Mouse (Mus musculus): ENCODE results near the gene Kirrel.

Kirrel gene

GRCm38 (mm10) chr3:87174096-87174768 is at the start of gene Kirrel:
Gene Kirrel (minus strand): TSS chr3:87174747.
- peak; percentile 68 to 71 for DNase-seq

- no peak for DNase-seq
These were observed 49.1 kb upstream of the Kirrel start for GRCm38 (mm10) chr3:87223636-87224035.

GRCm38 (mm10) chr3:87222346-87222745 is 47.8 kb upstream of the Kirrel start:
- DNase-seq, result no peak

- no peak for DNase-seq
These were observed 40.6 kb upstream of the Kirrel start for GRCm38 (mm10) chr3:87215176-87215575.

- no peak for DNase-seq
These were observed 39.8 kb upstream of the Kirrel start for GRCm38 (mm10) chr3:87214221-87214864.

GRCm38 (mm10) chr3:87206336-87207075 is 32.0 kb upstream of the Kirrel start:
- DNase-seq, result no peak

GRCm38 (mm10) chr3:87196637-87197036 is 22.1 kb upstream of the Kirrel start:
- no peak for DNase-seq

DNA sequence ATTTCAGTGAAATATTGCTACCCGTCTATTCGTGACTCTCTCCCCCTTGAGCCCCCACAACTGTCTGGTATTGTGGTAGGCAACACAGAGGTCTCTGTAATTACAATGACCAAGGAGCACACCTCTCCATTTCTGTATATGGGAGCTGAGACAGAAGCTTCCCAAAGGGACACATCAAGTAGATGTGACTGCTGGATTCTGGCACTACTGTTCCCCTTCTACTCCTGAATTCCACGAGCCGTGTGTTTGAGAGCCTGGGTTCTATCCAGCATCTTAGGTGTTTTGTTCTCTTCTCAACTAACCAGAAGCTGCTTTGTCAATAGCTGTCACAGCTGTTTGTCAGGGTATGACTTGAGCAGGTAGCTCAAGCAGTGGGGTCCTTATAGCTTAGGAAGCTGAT is 20.5 kb upstream of the Kirrel start:
- no peak for DNase-seq

- no peak for DNase-seq
These were observed 20.0 kb upstream of the Kirrel start for GRCm38 (mm10) chr3:87194591-87194990.

DNA sequence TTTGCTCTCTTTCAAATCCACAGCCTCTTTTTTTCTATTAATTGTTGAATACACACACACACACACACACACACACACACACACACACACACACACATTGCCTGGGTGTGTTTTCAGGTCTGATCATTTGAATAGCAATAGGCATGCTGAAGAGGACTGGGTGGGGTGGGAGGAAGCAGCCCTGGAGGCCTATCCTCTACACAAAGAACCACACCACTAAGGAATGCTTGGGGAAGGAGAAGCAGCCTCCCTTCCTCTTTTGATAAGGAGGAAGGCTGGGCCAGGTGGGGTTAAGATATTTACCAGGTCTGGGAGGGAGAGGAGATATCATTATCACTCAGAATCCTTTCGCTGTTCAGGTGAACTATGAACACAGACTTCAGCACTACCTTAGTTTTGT is 19.2 kb upstream of the Kirrel start:
- DNase-seq, result no peak

GRCm38 (mm10) chr3:87193352-87193751 is 18.8 kb upstream of the Kirrel start:
- no peak for DNase-seq

DNA sequence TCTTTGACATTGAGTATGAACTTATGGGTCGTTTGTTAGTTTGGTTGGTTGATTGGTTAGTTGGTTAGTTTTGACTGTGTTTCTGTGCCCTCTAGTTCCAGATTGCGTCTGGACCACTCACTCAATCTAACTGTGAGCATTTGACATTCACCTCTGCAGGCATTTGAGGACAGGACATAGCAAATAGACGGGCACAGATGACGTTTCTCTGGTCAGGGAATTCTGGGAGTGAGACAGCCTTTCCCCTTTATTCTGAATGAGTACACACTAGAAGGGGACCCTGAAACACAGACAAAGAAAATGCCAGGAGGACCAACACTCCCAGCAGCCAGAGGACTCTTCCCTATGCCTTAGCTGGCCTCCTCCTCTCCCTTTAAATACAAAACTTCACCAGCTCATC is 2.1 kb upstream of the Kirrel start:
- DNase-seq, result no peak

GRCm38 (mm10) chr3:87175438-87175815 is 880 bp upstream of the Kirrel start:
- DNase-seq, result peak in 1 of 2 experiments; percentile 34

GRCm38 (mm10) chr3:87174769-87175437 is 356 bp upstream of the Kirrel start:
- DNase-seq, result no peak

DNA sequence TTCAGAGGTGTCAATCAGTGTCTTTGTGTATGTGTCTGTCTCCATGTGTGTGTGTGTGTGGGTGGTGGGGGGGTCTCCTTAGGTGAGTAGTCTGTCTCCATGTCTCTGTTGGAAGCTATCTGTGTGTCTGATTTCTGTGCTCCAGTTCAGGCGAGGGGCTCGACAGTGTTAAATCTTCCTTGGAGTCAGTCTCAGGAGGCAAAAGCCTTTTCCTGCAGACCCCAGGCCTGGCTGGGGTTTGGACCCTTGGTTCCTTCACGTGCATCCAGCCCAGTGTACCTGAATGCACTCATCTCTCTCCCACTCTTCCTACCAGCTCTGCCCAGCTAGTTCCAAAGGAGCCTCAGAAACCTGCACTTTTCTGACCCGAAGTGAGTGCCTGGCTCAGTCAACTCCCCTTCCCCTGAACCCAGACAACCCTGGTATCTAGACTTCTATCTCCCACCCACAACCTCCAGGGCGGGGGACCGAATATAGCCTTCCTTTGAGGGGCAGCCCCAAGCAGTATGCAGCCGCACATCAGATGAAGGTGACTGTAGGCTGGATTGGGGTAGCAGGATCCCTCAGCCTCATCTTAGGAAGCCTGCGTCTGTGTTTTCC is 961 bp downstream of the Kirrel start:
- no peak for DNase-seq

DNA sequence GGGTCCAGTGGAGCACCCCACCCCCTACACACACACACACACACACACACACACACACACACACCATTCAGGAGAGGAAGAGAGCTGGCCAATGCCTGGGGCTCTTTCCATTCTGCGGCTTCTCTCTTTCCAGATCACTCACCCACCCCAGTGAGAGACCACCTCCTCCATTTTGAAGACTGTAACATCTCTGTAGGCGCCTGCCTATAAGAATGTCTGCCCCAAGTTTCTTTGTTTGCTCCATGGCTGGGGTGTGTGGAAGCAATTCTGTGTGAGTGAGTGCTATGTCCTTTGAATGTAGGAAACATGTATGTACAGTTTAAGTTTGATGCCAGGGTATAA is 1.5 kb downstream of the Kirrel start:
- DNase-seq, result no peak

- no peak for DNase-seq
These were observed 2.0 kb downstream of the Kirrel start for GRCm38 (mm10) chr3:87172351-87173102.

DNA sequence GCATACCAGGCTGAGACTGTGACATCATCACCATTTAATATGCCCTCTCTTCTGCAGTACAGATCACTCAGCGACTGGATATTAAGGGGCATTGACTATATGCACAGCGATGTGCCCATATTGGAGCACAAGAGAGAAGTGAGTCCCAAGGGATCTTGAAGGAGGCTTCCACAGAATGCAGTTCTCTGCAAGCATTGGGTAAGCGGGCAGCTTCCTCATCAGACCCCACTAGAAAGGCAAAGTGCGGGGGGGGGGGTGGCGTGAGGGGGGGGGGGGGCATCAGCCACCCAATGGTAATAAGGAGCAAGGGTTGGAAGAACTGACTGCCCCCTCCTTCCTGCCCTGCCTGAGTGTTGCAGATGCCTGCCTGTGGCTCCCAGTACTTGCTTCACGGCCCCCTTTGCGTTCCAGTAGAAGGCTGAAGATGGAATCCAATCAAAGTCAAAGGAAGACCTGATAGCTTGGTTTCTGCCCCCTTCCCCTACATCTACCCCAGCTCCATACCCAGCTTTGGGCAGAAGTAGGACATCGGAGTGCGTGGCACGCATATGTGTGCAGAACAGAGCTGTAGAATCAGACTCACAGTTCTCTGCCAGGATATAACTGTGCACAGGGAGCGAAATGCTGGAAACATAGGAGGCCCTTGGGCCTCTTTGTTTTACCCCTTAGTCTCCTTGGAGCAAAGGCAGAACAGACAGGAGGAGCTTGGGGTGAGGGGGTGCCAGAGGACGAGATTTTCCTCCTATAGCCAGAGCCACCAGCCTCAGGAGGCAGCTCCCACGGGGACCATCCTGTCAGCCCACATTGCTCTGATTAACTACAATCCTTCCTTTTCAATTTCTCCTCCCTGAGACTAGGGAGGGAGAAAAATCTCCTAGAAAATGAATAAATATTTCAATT is 3.1 kb downstream of the Kirrel start:
- no peak for DNase-seq

- DNase-seq, result no peak
These were observed 5.0 kb downstream of the Kirrel start for GRCm38 (mm10) chr3:87169402-87170015.

DNA sequence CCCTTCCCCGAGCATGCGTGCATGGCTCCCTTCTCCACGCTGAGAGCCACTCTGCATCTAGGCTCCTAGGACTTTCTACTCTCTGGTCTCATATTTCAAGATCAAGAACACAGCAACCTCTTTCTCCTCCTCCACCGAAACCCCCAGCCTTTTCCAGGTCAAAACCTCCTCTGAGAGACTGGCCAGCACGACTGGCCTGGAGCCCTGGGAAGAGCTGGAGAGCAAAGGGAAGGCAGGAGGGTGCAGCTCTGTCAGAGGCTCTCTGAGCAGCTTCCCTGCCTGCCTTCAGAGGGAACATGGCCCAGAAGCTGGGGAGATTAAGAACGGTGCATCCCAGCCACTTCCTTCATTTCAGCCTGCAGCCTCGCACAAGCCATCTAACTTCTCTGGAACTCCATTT is 5.8 kb downstream of the Kirrel start:
- DNase-seq, result no peak

GRCm38 (mm10) chr3:87167621-87168020 is 6.9 kb downstream of the Kirrel start:
- DNase-seq, result no peak

Data from kidney, postnatal 36 days (tissue).